Mouse (Mus musculus) 3T3-L1 (cell line): Measurements from ENCODE around the gene Sap30bp.
A peak's percentile ranks its signal among the peaks of the same experiment; 100 is the strongest.

ENCODE experiments used
- DNase-seq: peaks from one replicate; pipeline ENCODE4 v3.0.0-alpha.2; 2015; ENCODE audit warnings: low read depth, low spot score

Gene Sap30bp

GRCm38 (mm10) chr11:115933108-115933746, at the start of gene Sap30bp, which contains the start of gene Recql5:
Gene Sap30bp, plus strand, starts transcription at chr11:115933282.
Gene Recql5, minus strand, starts transcription at chr11:115933477.
- DNase-seq, result peak; percentile 99

GRCm38 (mm10) chr11:115884361-115884760, 48.7 kb upstream of the Sap30bp start:
- no peak for DNase-seq

GRCm38 (mm10) chr11:115885281-115885680, 47.8 kb upstream of the Sap30bp start:
- no peak for DNase-seq

GRCm38 (mm10) chr11:115886446-115886845, 46.6 kb upstream of the Sap30bp start:
- DNase-seq, result no peak

GRCm38 (mm10) chr11:115888020-115888419, 45.1 kb upstream of the Sap30bp start:
- no peak for DNase-seq

GRCm38 (mm10) chr11:115889159-115889558, 43.9 kb upstream of the Sap30bp start:
- no peak for DNase-seq

- DNase-seq, result no peak
Measured at GRCm38 (mm10) chr11:115892213-115892612, 40.9 kb upstream of the Sap30bp start.

GRCm38 (mm10) chr11:115893071-115893470, 40.0 kb upstream of the Sap30bp start:
- no peak for DNase-seq

GRCm38 (mm10) chr11:115894755-115895520, 38.1 kb upstream of the Sap30bp start:
- DNase-seq, result peak; percentile 24

- DNase-seq, result no peak
Measured at GRCm38 (mm10) chr11:115898446-115898845, 34.6 kb upstream of the Sap30bp start.

GRCm38 (mm10) chr11:115898886-115899285, 34.2 kb upstream of the Sap30bp start:
- DNase-seq, result peak; percentile 42

- DNase-seq, result peak; percentile 85
Measured at GRCm38 (mm10) chr11:115899486-115900266, 33.4 kb upstream of the Sap30bp start, which contains the start of gene Smim5. Gene Smim5, plus strand, starts transcription at chr11:115899966.

- no peak for DNase-seq
Measured at GRCm38 (mm10) chr11:115900561-115901337, 32.3 kb upstream of the Sap30bp start.

- DNase-seq, result no peak
Measured at GRCm38 (mm10) chr11:115901338-115902161, 31.5 kb upstream of the Sap30bp start.

GRCm38 (mm10) chr11:115902177-115902576, 30.9 kb upstream of the Sap30bp start:
- no peak for DNase-seq

- DNase-seq, result peak; percentile 24
Measured at GRCm38 (mm10) chr11:115902831-115903230, 30.3 kb upstream of the Sap30bp start.

- no peak for DNase-seq
Measured at GRCm38 (mm10) chr11:115903384-115904230, 29.5 kb upstream of the Sap30bp start.

GRCm38 (mm10) chr11:115904231-115904955, 28.7 kb upstream of the Sap30bp start:
- no peak for DNase-seq
